Mouse (Mus musculus) retina, postnatal 7 days (tissue): Measurements from ENCODE around the gene Dock1.

Experiments used
- DNase-seq: peaks from one replicate; pipeline ENCODE4 v3.0.0-alpha.2; 2012; ENCODE audit warnings: low read depth, low spot score

Dock1 gene

GRCm38 (mm10) chr7:134751496-134751895 lies 81.0 kb downstream of the Dock1 start:
- DNase-seq: no peak

GRCm38 (mm10) chr7:134753417-134753816 lies 83.0 kb downstream of the Dock1 start:
- no peak for DNase-seq

GRCm38 (mm10) chr7:134757605-134758004 lies 87.2 kb downstream of the Dock1 start:
- no peak for DNase-seq

- no peak for DNase-seq
Measured at GRCm38 (mm10) chr7:134761799-134762198, 91.3 kb downstream of the Dock1 start.

GRCm38 (mm10) chr7:134765130-134765529 lies 94.7 kb downstream of the Dock1 start:
- no peak for DNase-seq

- no peak for DNase-seq
Measured at GRCm38 (mm10) chr7:134771314-134771713, 100.9 kb downstream of the Dock1 start.

GRCm38 (mm10) chr7:134772363-134772762 lies 101.9 kb downstream of the Dock1 start:
- no peak for DNase-seq

GRCm38 (mm10) chr7:134772867-134773590 lies 102.6 kb downstream of the Dock1 start:
- DNase-seq: no peak

GRCm38 (mm10) chr7:134773761-134774415 lies 103.4 kb downstream of the Dock1 start:
- no peak for DNase-seq

- no peak for DNase-seq
Measured at GRCm38 (mm10) chr7:134774468-134775162, 104.2 kb downstream of the Dock1 start.

- no peak for DNase-seq
Measured at GRCm38 (mm10) chr7:134775671-134776070, 105.2 kb downstream of the Dock1 start.

GRCm38 (mm10) chr7:134776306-134776705 lies 105.9 kb downstream of the Dock1 start:
- no peak for DNase-seq

GRCm38 (mm10) chr7:134779761-134780160 lies 109.3 kb downstream of the Dock1 start:
- no peak for DNase-seq

- DNase-seq: no peak
Measured at GRCm38 (mm10) chr7:134787110-134787509, 116.7 kb downstream of the Dock1 start.

- no peak for DNase-seq
Measured at GRCm38 (mm10) chr7:134794889-134795288, 124.4 kb downstream of the Dock1 start.

GRCm38 (mm10) chr7:134800079-134800478 lies 129.6 kb downstream of the Dock1 start:
- no peak for DNase-seq

- DNase-seq: no peak
Measured at GRCm38 (mm10) chr7:134804422-134804821, 134.0 kb downstream of the Dock1 start.

GRCm38 (mm10) chr7:134806799-134807198 lies 136.3 kb downstream of the Dock1 start:
- no peak for DNase-seq

- DNase-seq: no peak
Measured at GRCm38 (mm10) chr7:134808406-134808805, 138.0 kb downstream of the Dock1 start.

- DNase-seq: no peak
Measured at GRCm38 (mm10) chr7:134809241-134809975, 139.0 kb downstream of the Dock1 start.

- DNase-seq: no peak
Measured at GRCm38 (mm10) chr7:134818471-134818870, 148.0 kb downstream of the Dock1 start.

- DNase-seq: peak; percentile 23
Measured at GRCm38 (mm10) chr7:134821264-134821663, 150.8 kb downstream of the Dock1 start.
